Mouse (Mus musculus): ENCODE measurements around the gene Olfr1084.
"Not testable (repeated sequence)": the region's sequence is repeated elsewhere in the genome, so short reads cannot be mapped to it uniquely, and the experiment has no call there.

Gene Olfr1084

GRCm38 (mm10) chr2:86639625-86640024, at the start of gene Olfr1084:
Gene Olfr1084, minus strand, starts transcription at chr2:86639725.
- DNase-seq (ENCODE audit: low spot score), result not testable (repeated sequence)

GRCm38 (mm10) chr2:86679992-86680391, 40.5 kb upstream of the Olfr1084 start, which contains the start of gene Olfr1086:
Gene Olfr1086, minus strand, starts transcription at chr2:86680092.
- no peak for DNase-seq (ENCODE audit: low spot score)

GRCm38 (mm10) chr2:86661919-86662318, 22.4 kb upstream of the Olfr1084 start, which contains the start of gene Olfr1085:
Gene Olfr1085, minus strand, starts transcription at chr2:86662019.
- no peak for DNase-seq (ENCODE audit: low spot score)

GRCm38 (mm10) chr2:86598866-86599265, 40.7 kb downstream of the Olfr1084 start, which contains the start of gene Olfr1082:
Gene Olfr1082, minus strand, starts transcription at chr2:86598966.
- DNase-seq (ENCODE audit: low spot score), result not testable (repeated sequence)

All from urinary bladder, postnatal 14 days (tissue).